Mouse (Mus musculus): ENCODE results near the gene Mfsd6l. TPM values are rescaled to one million over a fixed set of nuclear protein-coding genes. Genes with fewer than 3 reads are reported as not detected.

Gene Mfsd6l
- polyA plus RNA-seq, 1 experiment from 2014 or later = not detected

Other genes with a start within 250 kb of the Mfsd6l start
- gene Ntn1, start 155.4 kb upstream of the Mfsd6l start, polyA plus RNA-seq (2015; fragmentation: Nextera tagmentation; extraction: Ambion mirVana) = 0.15 and 0.25 TPM in 2 replicates
- gene Pik3r5, start 124.1 kb upstream of the Mfsd6l start, polyA plus RNA-seq (2015; fragmentation: Nextera tagmentation; extraction: Ambion mirVana) = 0.78 and 0.83 TPM in 2 replicates
- 2.1 and 2.9 TPM in 2 replicates for gene Pik3r6, start 53.2 kb upstream of the Mfsd6l start, polyA plus RNA-seq (2015; fragmentation: Nextera tagmentation; extraction: Ambion mirVana)
- gene Ccdc42, start 30.8 kb downstream of the Mfsd6l start, polyA plus RNA-seq (2015; fragmentation: Nextera tagmentation; extraction: Ambion mirVana) = not detected in 2 replicates
- 13.3 and 15.7 TPM in 2 replicates for gene Myh10, start 135.4 kb downstream of the Mfsd6l start, polyA plus RNA-seq (2015; fragmentation: Nextera tagmentation; extraction: Ambion mirVana)

Data from liver, embryonic 15.5 days (tissue).